Mouse (Mus musculus) cerebellum, postnatal 36 days (tissue): ENCODE results near the gene Kpna2.
A peak's percentile ranks its signal among the peaks of the same experiment; 100 is the strongest.
"Not testable (repeated sequence)": the region's sequence is repeated elsewhere in the genome, so short reads cannot be mapped to it uniquely, and the experiment has no call there.

Experiments used
- DNase-seq, 2 experiments: peaks; one replicate each; pipeline ENCODE4 v3.0.0; 2021 to 2022; ENCODE audit warnings: mixed read lengths in 2 of 2

The Kpna2 gene

GRCm38 (mm10) chr11:107017339-107017886 is 18.1 kb upstream of the Kpna2 start:
- DNase-seq: no peak

- no peak for DNase-seq
Observed at GRCm38 (mm10) chr11:107016893-107017292, 17.6 kb upstream of the Kpna2 start.

GRCm38 (mm10) chr11:107015535-107016187 is 16.3 kb upstream of the Kpna2 start:
- DNase-seq: not testable (repeated sequence)

- DNase-seq: peak in 1 of 2 experiments; percentile 29
Observed at GRCm38 (mm10) chr11:107014597-107015309, 15.4 kb upstream of the Kpna2 start.

GRCm38 (mm10) chr11:107014020-107014585 is 14.8 kb upstream of the Kpna2 start:
- DNase-seq: no peak

- DNase-seq: peak; percentile 99 to 100
Observed at GRCm38 (mm10) chr11:107012324-107013017, 13.1 kb upstream of the Kpna2 start.

- no peak for DNase-seq
Observed at GRCm38 (mm10) chr11:107011669-107012323, 12.5 kb upstream of the Kpna2 start.

- DNase-seq: no peak
Observed at GRCm38 (mm10) chr11:107011171-107011570, 11.8 kb upstream of the Kpna2 start.

GRCm38 (mm10) chr11:107010447-107010846 is 11.1 kb upstream of the Kpna2 start:
- no peak for DNase-seq

GRCm38 (mm10) chr11:107005538-107005937 is 6.2 kb upstream of the Kpna2 start:
- no peak for DNase-seq

GRCm38 (mm10) chr11:107001760-107002675 is 2.7 kb upstream of the Kpna2 start:
- DNase-seq: no peak

- DNase-seq: no peak
Observed at GRCm38 (mm10) chr11:106999949-107000513, 690 bp upstream of the Kpna2 start.

GRCm38 (mm10) chr11:106998651-106999150 is 640 bp downstream of the Kpna2 start:
- peak in 1 of 2 experiments; percentile 13 for DNase-seq

- DNase-seq: no peak
Observed at GRCm38 (mm10) chr11:106997976-106998375, 1.4 kb downstream of the Kpna2 start.

GRCm38 (mm10) chr11:106996492-106996891 is 2.8 kb downstream of the Kpna2 start:
- DNase-seq: not testable (repeated sequence)

GRCm38 (mm10) chr11:106994246-106995085 is 4.9 kb downstream of the Kpna2 start:
- DNase-seq: no peak

- no peak for DNase-seq
Observed at GRCm38 (mm10) chr11:106987384-106987783, 12.0 kb downstream of the Kpna2 start.

GRCm38 (mm10) chr11:106985979-106986604 is 13.2 kb downstream of the Kpna2 start:
- DNase-seq: not testable (repeated sequence)

- no peak for DNase-seq
Observed at GRCm38 (mm10) chr11:106982351-106982750, 17.0 kb downstream of the Kpna2 start.
